Mouse (Mus musculus) CD8-positive naive resting alpha-beta T cell, adult 2 months (primary cell): ENCODE measurements around the gene Card19.

Source experiments
- DNase-seq, 2 experiments: peaks; one replicate each; pipeline ENCODE4 v3.0.0; 2022; ENCODE audit warnings: low read depth in 2 of 2, low spot score in 2 of 2

The Card19 gene

DNA sequence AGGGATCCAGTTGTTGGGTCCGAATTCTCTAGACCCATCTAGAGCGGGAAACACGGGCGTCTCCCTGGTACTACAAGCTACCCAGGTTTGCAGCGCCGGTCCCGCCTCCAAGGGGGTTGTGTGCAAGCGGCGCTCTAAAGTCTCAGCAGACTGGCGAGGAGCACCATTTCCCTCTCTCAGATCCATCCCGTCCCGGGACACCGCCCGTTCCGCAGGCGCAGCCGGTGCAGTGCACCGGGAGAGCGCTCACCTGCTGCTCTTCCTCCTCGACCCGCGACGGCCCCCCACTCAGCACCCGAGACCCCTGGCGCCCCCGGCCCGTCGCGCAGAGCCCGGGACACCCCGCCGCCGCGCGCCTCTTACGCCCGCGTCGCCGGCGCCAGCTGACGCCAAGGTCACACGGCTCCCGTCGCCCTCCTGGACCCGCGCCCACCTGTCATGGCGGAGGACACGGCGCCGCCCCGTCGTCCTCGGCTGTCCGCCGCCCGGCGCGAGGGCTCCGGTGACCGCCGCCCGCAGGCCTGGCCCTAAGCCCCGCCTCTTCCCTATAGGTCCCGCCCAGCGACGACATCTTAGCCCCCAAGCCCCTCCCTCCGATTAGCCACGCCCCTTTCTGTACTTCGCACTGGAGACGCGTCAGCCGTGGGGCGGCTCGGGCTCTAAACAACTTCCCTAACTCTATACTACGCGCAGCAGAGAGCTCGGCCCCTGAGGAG, at the start of gene Card19:
Gene Card19 (minus strand): TSS at position 534 of the 716 bp plus-strand sequence.
- DNase-seq = peak; percentile 95 to 98

GRCm38 (mm10) chr13:49260036-49260722, 44.3 kb upstream of the Card19 start:
- no peak for DNase-seq

DNA sequence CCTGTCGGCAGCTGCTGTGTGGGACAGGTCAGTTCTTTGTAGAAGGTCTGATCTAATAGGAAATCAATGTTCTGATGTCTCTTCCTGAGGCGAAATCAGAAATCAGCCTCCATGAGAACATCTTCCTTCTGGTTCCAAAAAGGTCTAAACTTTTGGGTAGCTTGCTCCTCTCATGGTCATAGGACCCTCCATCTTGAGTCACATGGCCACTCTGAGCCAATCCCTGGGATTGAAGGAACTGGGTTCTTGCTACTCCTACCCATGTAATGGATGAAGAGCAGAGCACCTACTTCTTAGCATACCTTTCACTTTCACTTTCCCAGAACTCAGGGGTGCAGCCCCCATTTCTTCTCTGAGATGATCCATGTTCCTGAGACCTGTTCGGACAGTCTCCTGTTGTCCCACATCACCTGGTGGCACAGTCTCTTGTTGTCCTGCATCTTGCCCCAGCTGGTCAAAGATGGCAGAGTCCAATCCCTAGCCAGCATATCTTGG, 42.0 kb upstream of the Card19 start:
- no peak for DNase-seq

DNA sequence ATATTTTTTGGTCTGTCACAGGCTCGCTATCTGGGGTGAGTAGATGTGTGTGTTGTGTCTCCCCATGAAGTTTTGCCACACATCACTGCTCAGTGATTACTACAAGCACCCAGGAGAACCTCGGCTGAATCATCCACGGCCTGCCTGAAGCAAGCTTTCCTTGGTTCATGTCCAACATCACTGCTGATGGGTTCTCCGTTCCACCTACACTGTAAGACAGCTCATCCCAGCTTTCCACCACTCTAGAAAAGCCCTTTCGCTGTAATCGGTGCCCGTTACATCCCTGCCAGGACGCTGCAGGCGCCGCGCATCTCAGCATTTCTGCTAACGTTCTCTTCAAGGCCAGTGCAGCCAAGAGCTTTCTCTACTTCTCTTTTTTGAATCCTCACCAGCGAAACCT, 36.9 kb upstream of the Card19 start:
- no peak for DNase-seq

GRCm38 (mm10) chr13:49252113-49252512, 36.3 kb upstream of the Card19 start:
- DNase-seq = no peak

- DNase-seq = no peak
Measured at GRCm38 (mm10) chr13:49250716-49251517, 35.1 kb upstream of the Card19 start.

DNA sequence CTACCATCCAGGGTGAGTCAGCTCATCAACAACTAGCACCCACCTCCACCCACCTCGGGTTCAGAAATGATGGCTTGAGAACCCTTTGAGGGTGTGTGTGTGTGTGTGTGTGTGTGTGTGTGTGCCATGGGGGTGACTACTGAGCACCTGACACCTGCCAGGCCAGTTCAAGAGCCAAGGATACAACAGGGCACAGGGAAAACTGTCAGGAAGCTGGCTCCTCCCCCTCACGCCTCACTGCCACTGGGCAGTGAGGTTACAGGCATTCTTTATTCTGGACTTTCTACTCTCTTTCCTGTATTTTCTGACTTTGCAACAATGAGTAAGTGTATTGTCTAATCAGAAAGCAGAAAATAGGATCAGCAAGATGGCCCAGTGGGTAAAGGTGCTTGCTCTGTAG, 33.8 kb upstream of the Card19 start:
- no peak for DNase-seq

GRCm38 (mm10) chr13:49248923-49249322, 33.1 kb upstream of the Card19 start:
- no peak for DNase-seq

GRCm38 (mm10) chr13:49248467-49248862, 32.6 kb upstream of the Card19 start, which contains the start of gene Susd3:
Susd3 (minus strand) TSS chr13:49248706.
- DNase-seq = no peak

DNA sequence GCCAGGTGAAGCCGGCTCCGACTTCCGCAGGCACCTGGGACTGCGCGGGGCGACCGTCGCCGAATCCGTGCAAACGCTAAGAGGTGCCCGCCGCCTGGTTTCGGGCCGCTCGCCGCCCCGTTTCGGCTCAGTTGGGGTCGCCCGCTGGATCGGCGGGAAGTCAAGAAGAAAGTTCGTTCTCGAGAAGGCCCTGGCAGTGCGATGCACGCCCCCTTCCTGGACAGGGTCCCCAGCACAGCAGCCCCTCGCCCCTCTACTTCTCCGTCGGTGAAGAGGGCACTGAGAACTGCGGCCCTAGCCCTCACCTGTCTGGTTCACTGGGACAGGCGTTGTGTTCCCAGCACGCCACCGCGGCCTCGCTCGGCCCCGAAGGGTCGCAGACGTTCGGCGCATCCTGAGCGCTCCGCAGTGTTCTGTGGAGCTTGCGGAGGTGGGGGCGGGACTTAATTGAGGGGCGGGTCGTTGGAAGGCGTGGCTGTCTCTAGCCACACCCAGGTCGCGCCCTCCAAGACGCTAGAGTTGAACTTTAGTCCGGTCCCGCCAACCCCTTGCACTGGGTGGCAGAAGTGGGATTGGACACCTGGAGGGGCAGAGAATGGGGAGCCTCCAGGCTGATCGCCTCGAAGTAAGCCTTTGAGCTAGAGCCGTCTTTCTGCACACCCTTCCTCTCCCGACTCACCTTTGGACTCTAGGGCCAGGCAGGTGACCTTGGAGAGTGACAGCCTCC, 32.1 kb upstream of the Card19 start:
- DNase-seq = peak; percentile 41 to 57

DNA sequence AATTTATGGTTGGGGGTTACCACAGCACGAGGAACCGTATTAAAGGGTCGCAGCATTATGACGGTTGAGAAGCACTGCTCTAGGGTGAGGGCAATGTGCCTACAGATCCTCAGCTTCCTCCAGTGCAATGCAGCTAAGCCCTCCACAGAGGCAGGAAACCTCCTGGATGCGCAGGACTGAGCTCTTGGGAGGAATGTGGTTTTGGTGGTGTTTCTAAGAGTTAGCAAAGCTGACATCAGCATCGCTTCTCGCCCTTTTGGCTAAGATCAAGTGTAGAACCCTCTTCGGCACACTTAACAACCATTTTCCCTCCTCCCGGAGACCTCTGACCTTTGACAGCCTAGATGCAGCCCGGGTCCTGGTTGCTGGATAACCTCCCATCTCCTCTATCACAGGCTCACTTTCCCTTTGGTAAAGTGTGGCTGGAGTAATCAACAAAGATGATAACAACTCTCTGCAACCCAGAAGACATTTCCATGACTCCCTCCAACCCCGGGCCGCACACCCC, 31.4 kb upstream of the Card19 start:
- DNase-seq = peak in 1 of 2 experiments; percentile 42

- no peak for DNase-seq
Measured at GRCm38 (mm10) chr13:49246626-49247025, 30.8 kb upstream of the Card19 start.

DNA sequence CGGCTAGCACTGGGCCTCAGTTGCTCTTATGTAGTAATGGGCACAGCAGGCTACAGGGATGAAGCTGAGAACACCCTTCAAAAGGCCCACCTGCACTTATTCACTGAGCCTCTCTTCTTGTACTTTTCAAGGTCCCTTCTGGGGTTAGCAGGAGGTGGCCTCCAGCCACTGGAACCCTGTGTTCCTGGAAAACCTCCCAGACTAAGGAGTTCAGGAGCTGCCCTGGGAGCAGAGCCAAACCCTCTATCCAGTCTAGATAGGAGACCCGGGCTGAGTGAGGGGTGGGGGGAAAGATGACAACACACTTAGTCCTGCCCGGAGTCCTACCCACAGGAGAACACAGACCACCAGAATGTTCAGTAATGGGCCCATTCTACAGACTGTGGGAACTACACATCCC, 30.2 kb upstream of the Card19 start:
- DNase-seq = no peak

DNA sequence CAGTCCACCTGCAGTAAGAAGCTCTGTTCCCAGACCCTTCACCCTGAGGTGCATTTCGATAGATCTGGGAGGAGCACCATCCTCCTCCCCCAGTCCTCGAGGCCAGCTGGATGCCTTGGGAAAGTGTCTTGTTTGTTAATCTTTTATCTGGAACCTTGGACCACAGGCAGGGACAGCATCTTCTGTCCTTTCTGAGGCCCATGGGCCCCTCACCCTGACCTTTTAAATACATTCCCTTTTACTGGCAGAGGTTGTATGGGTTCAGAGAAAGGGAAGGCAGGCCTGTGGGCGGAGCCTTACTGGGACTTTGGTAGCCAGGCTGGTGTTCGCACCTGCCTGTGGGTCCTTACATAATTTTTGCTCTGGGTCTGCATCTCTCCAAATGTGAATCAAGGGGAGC, 29.4 kb upstream of the Card19 start:
- no peak for DNase-seq

- no peak for DNase-seq
Measured at GRCm38 (mm10) chr13:49243492-49243891, 27.7 kb upstream of the Card19 start.

GRCm38 (mm10) chr13:49242321-49243065, 26.7 kb upstream of the Card19 start:
- DNase-seq = peak; percentile 85 to 87

- no peak for DNase-seq
Measured at GRCm38 (mm10) chr13:49238737-49239136, 22.9 kb upstream of the Card19 start.

GRCm38 (mm10) chr13:49237617-49238016, 21.8 kb upstream of the Card19 start:
- no peak for DNase-seq

- DNase-seq = no peak
Measured at GRCm38 (mm10) chr13:49234711-49235110, 18.9 kb upstream of the Card19 start.
